Mouse (Mus musculus): ENCODE data around the gene Pou5f1. TPM values are rescaled to one million over a fixed set of nuclear protein-coding genes. Genes with fewer than 3 reads are reported as not detected.

The Pou5f1 gene
- polyA plus RNA-seq, 1 experiment, result 102 TPM

GRCm38 (mm10) chr17:35557351-35557750 lies 51.5 kb downstream of the Pou5f1 start:
- Histone ChIP-seq H3K4me1 (ENCODE audit: control insufficient read depth, insufficient read depth, low read length) (no peaks in the 10 kb centered on the region), H3K27ac (ENCODE audit: control insufficient read depth, insufficient read depth, low read depth, low read length, poor library complexity) (no peak overlapping the region), H3K4me3 (replicated peaks; ENCODE audit: control insufficient read depth, low read depth, low read length) (no peak overlapping the region)
- no peak for TF ChIP-seq CTCF (IDR thresholded peaks at IDR 0.05; ENCODE audit: control insufficient read depth, insufficient read depth, low read length)
- TF ChIP-seq POLR2A (IDR thresholded peaks at IDR 0.05; ENCODE audit: borderline replicate concordance, control insufficient read depth, low read depth, low read length), result no peak
- WGBS, result 72% methylated on average over 9 of the region's 9 CpGs

GRCm38 (mm10) chr17:35558216-35558615 lies 52.4 kb downstream of the Pou5f1 start:
- H3K4me1 ChIP-seq (ENCODE audit: control insufficient read depth, insufficient read depth, low read length), result no peaks in the 10 kb centered on the region
- TF ChIP-seq POLR2A (IDR thresholded peaks at IDR 0.05; ENCODE audit: borderline replicate concordance, control insufficient read depth, low read depth, low read length), result no peak
- no peak for TF ChIP-seq CTCF (IDR thresholded peaks at IDR 0.05; ENCODE audit: control insufficient read depth, insufficient read depth, low read length)
- 55% methylated on average over 8 of the region's 8 CpGs for WGBS
- H3K27ac ChIP-seq (ENCODE audit: control insufficient read depth, insufficient read depth, low read depth, low read length, poor library complexity), result no peak overlapping the region
- no peak overlapping the region for H3K4me3 ChIP-seq (replicated peaks; ENCODE audit: control insufficient read depth, low read depth, low read length)

Other genes starting within 250 kb of the Pou5f1 start
- 399 and 727 TPM in 2 replicates for gene H2-D1, start 243.3 kb upstream of the Pou5f1 start, polyA plus RNA-seq (2011; ENCODE audit: insufficient read depth, insufficient read length, low replicate concordance, missing spikeins)
- not detected in 2 replicates for gene H2-Q1, start 185.6 kb upstream of the Pou5f1 start, polyA plus RNA-seq (2011; ENCODE audit: insufficient read depth, insufficient read length, low replicate concordance, missing spikeins)
- not detected in 2 replicates for gene H2-Q2, start 163.8 kb upstream of the Pou5f1 start, polyA plus RNA-seq (2011; ENCODE audit: insufficient read depth, insufficient read length, low replicate concordance, missing spikeins)
- gene H2-Q4, start 126.4 kb upstream of the Pou5f1 start, polyA plus RNA-seq (2011; ENCODE audit: insufficient read depth, insufficient read length, low replicate concordance, missing spikeins), result 62.5 and 82.4 TPM in 2 replicates
- gene H2-Q6, start 81.2 kb upstream of the Pou5f1 start, polyA plus RNA-seq (2011; ENCODE audit: insufficient read depth, insufficient read length, low replicate concordance, missing spikeins), result 52.3 and 95.2 TPM in 2 replicates
- gene H2-Q7, start 66.9 kb upstream of the Pou5f1 start, polyA plus RNA-seq (2011; ENCODE audit: insufficient read depth, insufficient read length, low replicate concordance, missing spikeins), result 43.9 and 101 TPM in 2 replicates
- gene H2-Q10, start 35.9 kb upstream of the Pou5f1 start, polyA plus RNA-seq (2011; ENCODE audit: insufficient read depth, insufficient read length, low replicate concordance, missing spikeins), result 28.2 and 68.7 TPM in 2 replicates
- gene Tcf19, start 10.8 kb downstream of the Pou5f1 start, polyA plus RNA-seq (2011; ENCODE audit: insufficient read depth, insufficient read length, low replicate concordance, missing spikeins), result 28.7 and 41.7 TPM in 2 replicates
- 15.7 and 31.8 TPM in 2 replicates for gene Cchcr1, start 11.1 kb downstream of the Pou5f1 start, polyA plus RNA-seq (2011; ENCODE audit: insufficient read depth, insufficient read length, low replicate concordance, missing spikeins)
- gene Psors1c2, start 27.2 kb downstream of the Pou5f1 start, polyA plus RNA-seq (2011; ENCODE audit: insufficient read depth, insufficient read length, low replicate concordance, missing spikeins), result not detected in 2 replicates
- gene Cdsn, start 46.1 kb downstream of the Pou5f1 start, polyA plus RNA-seq (2011; ENCODE audit: insufficient read depth, insufficient read length, low replicate concordance, missing spikeins), result not detected in 2 replicates
- not detected in 2 replicates for gene 2300002M23Rik, start 61.4 kb downstream of the Pou5f1 start, polyA plus RNA-seq (2011; ENCODE audit: insufficient read depth, insufficient read length, low replicate concordance, missing spikeins)
- not detected in 2 replicates for gene Sfta2, start 95.5 kb downstream of the Pou5f1 start, polyA plus RNA-seq (2011; ENCODE audit: insufficient read depth, insufficient read length, low replicate concordance, missing spikeins)
- gene Gm9573, start 120.6 kb downstream of the Pou5f1 start, polyA plus RNA-seq (2011; ENCODE audit: insufficient read depth, insufficient read length, low replicate concordance, missing spikeins), result not detected in 2 replicates
- not detected in 2 replicates for gene Mucl3, start 137.7 kb downstream of the Pou5f1 start, polyA plus RNA-seq (2011; ENCODE audit: insufficient read depth, insufficient read length, low replicate concordance, missing spikeins)
- 13.1 and 25.0 TPM in 2 replicates for gene Vars2, start 161.6 kb downstream of the Pou5f1 start, polyA plus RNA-seq (2011; ENCODE audit: insufficient read depth, insufficient read length, low replicate concordance, missing spikeins)
- 12.5 and 21.1 TPM in 2 replicates for gene Gtf2h4, start 167.7 kb downstream of the Pou5f1 start, polyA plus RNA-seq (2011; ENCODE audit: insufficient read depth, insufficient read length, low replicate concordance, missing spikeins)
- 2.4 and 6.0 TPM in 2 replicates for gene Ddr1, start 198.6 kb downstream of the Pou5f1 start, polyA plus RNA-seq (2011; ENCODE audit: insufficient read depth, insufficient read length, low replicate concordance, missing spikeins)

All from bone marrow, adult 2 months (tissue).